Mouse (Mus musculus): ENCODE results near the gene Gas2.

The Gas2 gene

GRCm38 (mm10) chr7:51894939-51895338 lies 33.1 kb downstream of the Gas2 start:
- Histone ChIP-seq H3K27me3 (ENCODE audit: control insufficient read depth, insufficient read depth, low read length, poor library complexity, severe bottlenecking) (no peaks in the 10 kb centered on the region), H3K36me3 (ENCODE audit: control insufficient read depth, insufficient read depth, low read length, poor library complexity, severe bottlenecking) (no peaks in the 10 kb centered on the region)
- DNase-seq (ENCODE audit: low read depth, low spot score): no peak

GRCm38 (mm10) chr7:51899066-51899465 lies 37.3 kb downstream of the Gas2 start:
- DNase-seq (ENCODE audit: low read depth, low spot score): no peak
- H3K27me3 ChIP-seq (ENCODE audit: control insufficient read depth, insufficient read depth, low read length, poor library complexity, severe bottlenecking): no peaks in the 10 kb centered on the region
- H3K36me3 ChIP-seq (ENCODE audit: control insufficient read depth, insufficient read depth, low read length, poor library complexity, severe bottlenecking): no peaks in the 10 kb centered on the region

- no peaks in the 10 kb centered on the region for H3K36me3 ChIP-seq (ENCODE audit: control insufficient read depth, insufficient read depth, low read length, poor library complexity, severe bottlenecking)
- no peaks in the 10 kb centered on the region for H3K27me3 ChIP-seq (ENCODE audit: control insufficient read depth, insufficient read depth, low read length, poor library complexity, severe bottlenecking)
- no peak for DNase-seq (ENCODE audit: low read depth, low spot score)
Observed at GRCm38 (mm10) chr7:51913292-51914050, 51.7 kb downstream of the Gas2 start.

GRCm38 (mm10) chr7:51914132-51914531 lies 52.3 kb downstream of the Gas2 start:
- DNase-seq (ENCODE audit: low read depth, low spot score): no peak
- H3K36me3 ChIP-seq (ENCODE audit: control insufficient read depth, insufficient read depth, low read length, poor library complexity, severe bottlenecking): no peaks in the 10 kb centered on the region
- H3K27me3 ChIP-seq (ENCODE audit: control insufficient read depth, insufficient read depth, low read length, poor library complexity, severe bottlenecking): no peaks in the 10 kb centered on the region

- DNase-seq (ENCODE audit: low read depth, low spot score): no peak
- Histone ChIP-seq H3K27me3 (ENCODE audit: control insufficient read depth, insufficient read depth, low read length, poor library complexity, severe bottlenecking) (no peaks in the 10 kb centered on the region), H3K36me3 (ENCODE audit: control insufficient read depth, insufficient read depth, low read length, poor library complexity, severe bottlenecking) (no peaks in the 10 kb centered on the region)
Observed at GRCm38 (mm10) chr7:51928761-51929519, 67.1 kb downstream of the Gas2 start.

- DNase-seq (ENCODE audit: low read depth, low spot score): no peak
- Histone ChIP-seq H3K27me3 (ENCODE audit: control insufficient read depth, insufficient read depth, low read length, poor library complexity, severe bottlenecking) (no peaks in the 10 kb centered on the region), H3K36me3 (ENCODE audit: control insufficient read depth, insufficient read depth, low read length, poor library complexity, severe bottlenecking) (no peaks in the 10 kb centered on the region)
Observed at GRCm38 (mm10) chr7:51931217-51931616, 69.4 kb downstream of the Gas2 start.

- no peak for DNase-seq (ENCODE audit: low read depth, low spot score)
- H3K36me3 ChIP-seq (ENCODE audit: control insufficient read depth, insufficient read depth, low read length, poor library complexity, severe bottlenecking): no peaks in the 10 kb centered on the region
- no peaks in the 10 kb centered on the region for H3K27me3 ChIP-seq (ENCODE audit: control insufficient read depth, insufficient read depth, low read length, poor library complexity, severe bottlenecking)
Observed at GRCm38 (mm10) chr7:51937337-51937736, 75.5 kb downstream of the Gas2 start.

- no peak for DNase-seq (ENCODE audit: low read depth, low spot score)
- H3K36me3 ChIP-seq (ENCODE audit: control insufficient read depth, insufficient read depth, low read length, poor library complexity, severe bottlenecking): no peaks in the 10 kb centered on the region
- H3K27me3 ChIP-seq (ENCODE audit: control insufficient read depth, insufficient read depth, low read length, poor library complexity, severe bottlenecking): no peaks in the 10 kb centered on the region
Observed at GRCm38 (mm10) chr7:51940461-51940860, 78.6 kb downstream of the Gas2 start.

- no peak for DNase-seq (ENCODE audit: low read depth, low spot score)
- H3K36me3 ChIP-seq (ENCODE audit: control insufficient read depth, insufficient read depth, low read length, poor library complexity, severe bottlenecking): no peaks in the 10 kb centered on the region
- no peaks in the 10 kb centered on the region for H3K27me3 ChIP-seq (ENCODE audit: control insufficient read depth, insufficient read depth, low read length, poor library complexity, severe bottlenecking)
Observed at GRCm38 (mm10) chr7:51955424-51956041, 93.7 kb downstream of the Gas2 start.

GRCm38 (mm10) chr7:51957766-51958165 lies 96.0 kb downstream of the Gas2 start:
- Histone ChIP-seq H3K27me3 (ENCODE audit: control insufficient read depth, insufficient read depth, low read length, poor library complexity, severe bottlenecking) (no peaks in the 10 kb centered on the region), H3K36me3 (ENCODE audit: control insufficient read depth, insufficient read depth, low read length, poor library complexity, severe bottlenecking) (no peaks in the 10 kb centered on the region)
- DNase-seq (ENCODE audit: low read depth, low spot score): no peak

GRCm38 (mm10) chr7:51960698-51961374 lies 99.0 kb downstream of the Gas2 start:
- Histone ChIP-seq H3K36me3 (ENCODE audit: control insufficient read depth, insufficient read depth, low read length, poor library complexity, severe bottlenecking) (no peaks in the 10 kb centered on the region), H3K27me3 (ENCODE audit: control insufficient read depth, insufficient read depth, low read length, poor library complexity, severe bottlenecking) (no peaks in the 10 kb centered on the region)
- DNase-seq (ENCODE audit: low read depth, low spot score): no peak

- Histone ChIP-seq H3K36me3 (ENCODE audit: control insufficient read depth, insufficient read depth, low read length, poor library complexity, severe bottlenecking) (no peaks in the 10 kb centered on the region), H3K27me3 (ENCODE audit: control insufficient read depth, insufficient read depth, low read length, poor library complexity, severe bottlenecking) (no peaks in the 10 kb centered on the region)
- DNase-seq (ENCODE audit: low read depth, low spot score): no peak
Observed at GRCm38 (mm10) chr7:51962219-51962952, 100.6 kb downstream of the Gas2 start.

- Histone ChIP-seq H3K27me3 (ENCODE audit: control insufficient read depth, insufficient read depth, low read length, poor library complexity, severe bottlenecking) (no peaks in the 10 kb centered on the region), H3K36me3 (ENCODE audit: control insufficient read depth, insufficient read depth, low read length, poor library complexity, severe bottlenecking) (no peaks in the 10 kb centered on the region)
- no peak for DNase-seq (ENCODE audit: low read depth, low spot score)
Observed at GRCm38 (mm10) chr7:51964681-51965080, 102.9 kb downstream of the Gas2 start.

- DNase-seq (ENCODE audit: low read depth, low spot score): no peak
- Histone ChIP-seq H3K27me3 (ENCODE audit: control insufficient read depth, insufficient read depth, low read length, poor library complexity, severe bottlenecking) (no peaks in the 10 kb centered on the region), H3K36me3 (ENCODE audit: control insufficient read depth, insufficient read depth, low read length, poor library complexity, severe bottlenecking) (no peaks in the 10 kb centered on the region)
Observed at GRCm38 (mm10) chr7:51967581-51967980, 105.8 kb downstream of the Gas2 start.
